Mouse (Mus musculus) urinary bladder, postnatal 14 days (tissue): ENCODE measurements around the gene Il5.
A peak's percentile ranks its signal among the peaks of the same experiment; 100 is the strongest.
"Not testable (repeated sequence)": the region's sequence is repeated elsewhere in the genome, so short reads cannot be mapped to it uniquely, and the experiment has no call there.

Experiments
- DNase-seq: peaks from one replicate; pipeline ENCODE4 v3.0.0; 2021; ENCODE audit warnings: low spot score

Gene Il5

DNA sequence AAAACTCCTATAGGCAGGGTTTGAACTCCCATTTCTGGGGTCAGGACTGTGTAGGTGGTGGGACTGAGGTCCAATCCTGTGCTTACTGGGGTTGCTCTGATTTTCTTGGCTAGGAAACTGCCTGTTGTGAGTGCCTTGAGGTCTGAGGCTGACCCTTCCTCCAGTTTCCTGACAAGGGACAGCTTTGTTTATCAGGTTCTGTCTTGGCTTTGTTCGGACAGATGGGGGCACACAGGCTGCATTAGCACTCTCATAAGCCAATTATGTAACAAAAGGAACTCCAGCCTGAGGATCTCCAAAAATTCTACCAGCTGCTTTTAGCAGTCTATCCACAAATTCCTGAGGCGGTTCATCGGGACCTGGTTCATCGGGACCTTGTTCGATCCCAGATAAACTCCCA, 21.8 kb downstream of the Il5 start:
- DNase-seq, result no peak

DNA sequence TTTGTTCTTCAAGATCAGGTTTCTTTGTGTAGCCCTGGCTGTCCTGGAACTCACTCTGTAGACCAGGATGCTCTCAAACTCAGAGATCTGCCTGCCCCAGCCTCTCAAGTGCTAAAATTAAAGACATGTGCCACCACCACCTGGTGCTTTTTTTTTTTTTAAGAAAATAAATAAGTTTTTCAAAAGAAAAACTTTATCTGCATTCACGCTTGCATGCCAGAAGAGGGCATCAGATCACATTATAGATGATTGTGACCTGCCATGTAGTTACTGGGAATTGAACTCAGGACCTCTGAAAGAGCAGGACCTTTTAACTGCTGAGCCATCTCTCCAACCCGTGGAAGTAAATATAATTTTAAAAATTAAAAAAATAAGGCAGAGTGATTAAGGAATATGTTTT, 24.7 kb downstream of the Il5 start:
- no peak for DNase-seq

DNA sequence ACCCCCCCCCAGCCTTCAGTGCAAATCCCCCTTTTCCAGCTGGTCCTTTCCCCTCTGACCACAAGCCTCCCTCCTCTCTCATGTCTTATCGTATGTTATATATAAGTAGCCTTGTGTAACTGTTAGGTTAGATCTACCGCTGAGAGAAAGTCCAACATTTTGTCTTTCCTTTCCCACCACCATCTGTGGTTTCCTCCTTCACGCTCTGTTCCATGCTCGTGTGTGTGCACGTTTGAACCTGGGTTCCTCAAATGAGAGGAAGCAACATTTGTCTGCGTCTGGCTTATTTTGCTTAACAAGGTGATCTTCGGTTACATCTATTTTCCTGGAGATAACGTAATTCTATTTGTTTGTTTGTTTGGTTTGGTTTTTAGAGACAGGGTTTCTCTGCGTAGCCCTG, 27.4 kb downstream of the Il5 start:
- DNase-seq, result no peak

DNA sequence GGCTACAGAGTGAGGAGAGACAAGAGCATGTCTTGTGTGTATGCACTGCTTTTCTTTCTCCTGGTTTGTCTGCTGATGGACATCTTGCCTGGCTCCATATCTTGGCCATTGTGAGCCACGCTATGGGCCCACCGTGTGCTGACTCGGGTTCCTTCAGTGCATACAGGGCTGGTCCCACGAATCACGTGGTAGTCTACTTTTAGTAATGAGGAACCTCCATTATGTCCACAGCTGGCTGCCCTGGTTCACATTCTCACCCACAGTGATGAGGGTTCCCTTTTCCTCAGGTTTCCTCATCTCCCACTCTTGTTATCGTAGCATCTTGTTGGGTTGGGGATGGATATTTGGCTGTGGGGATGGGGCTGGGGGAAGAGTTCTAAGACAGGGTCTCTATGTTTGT, 28.0 kb downstream of the Il5 start:
- no peak for DNase-seq

DNA sequence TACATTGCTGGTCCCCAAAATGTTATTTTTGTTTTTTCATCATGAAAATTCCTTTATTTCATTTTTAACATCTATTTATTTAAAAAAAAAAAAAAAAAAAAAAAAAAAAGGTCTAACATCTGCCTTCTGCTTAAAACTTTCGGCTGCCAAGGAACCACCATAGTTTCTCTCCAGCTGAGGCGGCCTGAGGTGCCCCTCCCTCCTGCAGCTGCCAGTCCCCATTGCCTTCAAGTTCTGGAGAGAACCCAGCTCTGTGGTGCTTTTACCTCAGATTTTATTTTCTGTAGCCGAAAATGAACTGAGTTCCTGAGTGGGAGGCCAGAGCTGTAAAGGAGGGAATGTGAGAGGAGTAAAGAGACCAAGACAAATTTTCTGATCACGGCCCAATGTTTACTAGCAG, 28.7 kb downstream of the Il5 start:
- no peak for DNase-seq

DNA sequence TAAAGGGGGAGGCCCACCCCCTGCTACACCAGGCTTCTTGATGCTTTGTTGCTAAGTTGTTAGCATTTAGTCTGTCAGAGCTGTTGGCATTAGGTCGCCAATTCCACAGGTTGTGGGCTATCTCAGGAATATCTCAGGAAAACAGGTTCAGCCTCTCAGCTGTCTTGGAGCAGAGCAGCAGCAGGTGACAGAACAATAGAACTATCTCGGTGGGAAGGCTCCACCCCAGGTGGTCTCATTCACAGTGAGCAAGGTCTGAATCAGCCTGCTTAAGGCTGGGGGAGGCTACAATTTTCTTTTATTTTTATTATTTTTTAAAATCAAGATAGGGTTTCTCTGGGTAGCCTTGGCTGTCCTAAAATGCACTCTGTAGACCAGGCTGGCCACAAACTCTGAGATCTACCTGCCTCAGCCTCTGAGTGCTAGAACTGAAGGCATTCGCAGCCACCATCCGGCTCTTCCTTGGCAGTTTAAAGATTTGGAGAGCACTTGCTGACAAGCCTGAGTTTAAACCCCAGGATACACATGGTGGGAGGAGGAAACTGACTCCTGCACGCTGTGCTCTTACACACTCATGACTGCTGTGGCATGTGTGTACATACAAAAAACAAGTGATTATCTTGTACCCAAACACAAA, 29.2 kb downstream of the Il5 start:
- DNase-seq, result no peak

DNA sequence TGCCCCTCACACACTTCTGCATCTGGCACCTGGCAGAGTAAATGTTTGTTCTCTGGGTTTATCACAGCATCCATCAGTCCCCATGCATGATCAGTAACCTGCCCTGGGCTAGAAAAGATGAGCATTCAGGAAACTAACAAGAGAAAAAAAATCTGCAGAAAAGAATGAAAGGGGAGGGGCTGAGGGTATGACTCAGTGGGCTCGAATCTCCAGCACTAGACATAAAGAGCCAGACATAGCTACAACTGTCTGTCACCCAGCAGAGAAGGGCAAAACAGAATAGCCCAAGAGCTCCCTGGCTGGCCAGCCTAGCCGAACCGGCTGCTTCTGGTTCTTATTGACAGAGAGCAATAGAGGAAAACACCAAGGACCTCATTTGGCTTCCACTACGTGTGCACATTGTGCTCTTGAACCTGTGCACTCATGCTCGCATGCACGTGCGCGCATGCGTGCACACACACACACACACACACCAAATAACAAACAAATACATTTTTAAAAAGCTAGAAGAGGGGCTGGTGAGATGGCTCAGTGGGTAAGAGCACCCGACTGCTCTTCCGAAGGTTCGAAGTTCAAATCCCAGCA, 34.5 kb downstream of the Il5 start:
- DNase-seq, result no peak

DNA sequence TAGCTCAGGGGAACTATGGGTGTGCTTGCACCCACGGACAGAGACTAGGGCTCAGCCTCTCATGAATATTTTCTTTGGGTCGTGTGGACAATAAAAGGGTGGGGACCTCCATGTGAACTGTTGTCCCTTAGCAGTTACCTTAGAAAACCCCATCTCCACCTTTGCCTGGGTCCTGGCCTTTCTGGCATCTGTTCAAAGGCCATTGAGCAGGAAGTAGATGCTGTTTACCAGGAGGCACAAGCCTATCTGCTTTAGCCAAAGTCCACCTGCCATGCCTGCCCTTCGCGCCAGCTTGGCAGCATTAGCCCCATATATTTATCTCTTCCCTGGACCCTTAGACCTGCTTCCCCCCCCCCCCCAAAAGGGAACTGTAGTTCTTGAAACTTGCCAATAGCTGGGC, 37.0 kb downstream of the Il5 start:
- DNase-seq, result no peak

DNA sequence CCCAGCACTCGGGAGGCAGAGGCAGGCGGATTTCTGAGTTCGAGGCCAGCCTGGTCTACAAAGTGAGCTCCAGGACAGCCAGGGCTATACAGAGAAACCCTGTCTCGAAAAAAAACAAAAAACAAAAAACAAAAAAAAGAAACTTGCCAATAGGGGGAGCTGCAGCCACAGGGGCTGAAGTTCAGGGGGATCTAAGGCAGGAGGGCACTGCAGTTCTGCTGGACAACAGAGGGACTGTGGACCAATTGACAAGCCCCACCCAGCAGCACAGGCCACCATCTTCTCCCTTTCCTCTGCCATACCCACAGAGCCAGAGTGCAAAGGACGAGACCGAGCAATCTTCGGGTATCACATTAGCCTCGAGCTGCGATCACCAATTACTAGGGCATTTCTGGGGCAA, 37.4 kb downstream of the Il5 start:
- DNase-seq, result not testable (repeated sequence)

DNA sequence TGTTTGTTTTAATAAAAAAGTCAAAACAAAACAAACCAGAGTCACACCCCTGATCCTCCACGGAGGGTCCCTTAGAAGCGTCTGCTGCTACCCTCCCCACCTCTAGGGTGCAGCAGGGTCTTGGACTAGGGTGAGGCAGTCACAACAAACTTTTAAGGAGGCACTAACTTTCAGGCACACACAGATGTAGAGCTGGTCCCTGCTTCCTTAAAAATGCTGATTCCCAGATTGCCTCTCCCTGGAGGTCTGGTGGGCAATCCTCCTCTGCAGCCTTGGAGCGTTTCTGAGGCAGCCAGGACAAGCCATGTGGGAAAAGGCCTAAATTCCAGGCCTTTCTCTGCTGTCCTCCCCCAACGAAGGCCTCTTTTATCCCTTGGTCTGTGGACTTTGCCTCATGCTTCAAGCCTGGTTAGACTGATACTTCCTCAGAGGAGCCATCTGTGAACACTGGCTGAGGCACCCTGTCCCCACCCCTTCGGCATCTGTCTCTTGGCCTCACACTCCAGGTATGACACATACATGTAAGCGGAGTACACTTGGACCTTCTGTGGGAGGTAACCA, 38.3 kb downstream of the Il5 start:
- no peak for DNase-seq

DNA sequence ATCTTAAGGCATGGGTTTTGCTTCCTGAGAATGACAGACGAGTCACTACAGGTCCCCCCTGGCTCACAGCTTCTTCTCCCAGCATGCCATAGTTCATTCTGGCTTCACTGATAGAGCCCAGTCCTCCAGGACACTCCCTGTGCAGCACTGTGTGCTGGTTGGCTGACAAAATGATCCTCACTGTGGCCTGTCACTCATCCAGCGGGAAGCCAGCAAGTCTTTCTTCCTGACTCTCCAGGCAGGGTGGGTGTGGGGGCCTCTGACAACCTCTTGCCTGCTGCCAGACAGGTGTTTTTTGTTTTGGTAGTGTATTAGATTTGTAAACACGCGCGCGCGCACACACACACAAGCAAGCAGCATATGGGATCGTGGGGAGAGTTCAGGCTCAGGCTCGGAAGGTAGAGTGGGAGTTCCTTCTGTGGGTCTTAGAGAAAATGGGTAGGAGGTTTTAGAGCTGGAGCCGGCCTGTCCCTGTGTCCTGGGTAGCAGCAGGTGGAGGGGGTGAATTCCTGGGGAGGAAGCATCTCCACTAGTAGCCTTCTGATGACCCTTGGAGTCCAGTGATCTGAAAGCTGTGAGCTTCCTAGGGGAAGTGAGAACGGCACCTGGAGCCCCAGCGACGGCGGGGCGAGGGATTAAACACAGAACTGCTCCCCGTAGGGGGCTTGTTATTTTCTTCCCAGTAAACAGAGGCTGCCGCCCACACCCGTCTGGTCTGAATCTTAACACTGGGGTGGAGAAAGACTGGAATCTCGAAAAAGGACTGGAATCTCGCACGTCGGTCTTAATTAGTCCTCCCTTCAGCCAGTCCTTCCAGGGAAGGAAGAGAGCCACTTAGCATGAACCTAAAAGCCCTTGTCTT, 39.2 kb downstream of the Il5 start:
- no peak for DNase-seq

DNA sequence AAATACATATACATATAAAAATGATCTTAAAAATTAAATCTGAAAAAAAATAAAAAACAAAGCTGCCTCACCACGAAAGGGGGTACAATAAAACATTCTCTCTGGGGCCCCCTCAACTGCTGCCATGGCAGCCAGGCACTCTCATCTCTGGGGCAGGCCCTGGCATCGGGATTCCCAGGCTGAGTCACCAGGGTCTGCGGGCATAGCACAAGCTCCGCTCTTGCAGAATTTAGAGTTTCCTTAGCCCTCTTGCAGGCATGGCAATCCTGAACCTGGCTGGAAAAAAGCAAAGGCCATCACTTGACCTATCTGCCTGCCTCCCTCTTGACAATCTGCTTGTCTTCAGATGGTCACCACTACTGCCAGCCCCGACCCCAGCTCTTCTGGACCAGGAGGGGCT, 40.7 kb downstream of the Il5 start:
- no peak for DNase-seq

DNA sequence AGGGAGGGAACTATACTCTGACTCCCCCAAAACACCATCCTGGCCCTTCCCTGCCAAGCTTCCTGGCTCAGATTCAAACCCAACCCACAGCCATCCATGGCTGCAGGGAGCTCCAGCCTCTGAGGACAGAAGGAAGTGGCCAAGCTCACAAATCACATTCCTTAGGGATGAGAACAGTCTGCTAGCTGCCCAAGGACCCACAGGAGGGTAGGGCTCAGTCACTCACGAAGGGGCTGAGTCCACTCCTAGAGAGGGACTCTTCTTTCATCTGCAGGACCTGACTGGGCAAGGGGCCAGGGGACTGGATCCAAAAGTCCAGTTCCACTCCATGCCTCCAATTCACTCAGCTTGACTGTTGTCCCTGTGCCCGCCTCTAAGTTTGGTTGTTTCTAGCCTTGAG, 41.2 kb downstream of the Il5 start:
- DNase-seq, result peak; percentile 64

DNA sequence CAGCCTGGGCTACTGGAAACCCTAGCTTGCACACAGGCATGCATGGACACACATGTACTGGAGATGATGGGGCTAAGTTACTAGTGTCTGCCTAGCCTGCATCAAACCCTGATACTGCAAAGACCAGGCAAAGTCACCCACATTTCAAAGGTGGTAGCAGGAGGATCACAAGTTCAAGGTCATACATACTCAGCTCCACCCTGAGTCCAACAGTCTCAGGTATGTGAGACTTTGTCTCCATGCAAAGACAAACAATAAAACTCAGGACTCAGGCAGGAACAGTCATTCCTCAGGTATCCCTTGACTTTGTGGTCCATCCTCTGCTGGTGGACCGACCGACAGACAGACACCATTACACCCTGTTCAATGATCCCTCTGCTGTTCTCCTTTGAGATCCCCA, 41.8 kb downstream of the Il5 start:
- no peak for DNase-seq

DNA sequence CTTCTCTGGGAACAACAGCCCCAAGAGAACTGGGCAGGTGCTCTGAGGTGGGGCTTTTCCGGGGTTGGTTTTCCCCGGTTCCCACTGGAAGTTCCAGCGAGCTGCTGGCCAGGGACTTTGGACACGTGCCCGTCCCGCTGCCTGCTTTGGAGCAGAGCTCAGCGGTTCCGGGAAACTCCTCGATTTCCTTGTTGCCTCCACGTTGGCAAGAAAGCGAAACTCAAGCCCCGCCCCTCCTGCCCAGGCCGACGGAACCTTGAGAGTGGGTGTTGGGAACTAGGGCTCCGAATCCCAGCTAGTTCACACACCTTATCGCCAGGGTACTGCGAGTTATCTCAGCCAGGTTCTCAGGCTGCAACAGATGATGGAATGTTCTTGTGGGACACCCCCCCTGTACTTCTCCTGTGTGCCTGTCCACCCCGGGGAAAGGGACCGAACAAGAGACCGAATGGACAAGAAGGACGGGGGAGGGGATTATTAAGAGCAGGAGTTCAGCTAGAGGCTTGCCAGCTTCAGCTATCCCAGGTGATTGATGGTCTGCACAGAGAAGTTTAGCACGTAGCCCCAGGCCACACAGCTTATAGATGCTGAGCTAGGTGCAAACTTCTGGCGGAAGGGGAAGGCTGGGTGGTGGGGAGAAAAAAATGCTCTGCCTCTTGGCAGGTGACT, 42.4 kb downstream of the Il5 start:
- DNase-seq, result peak; percentile 92

DNA sequence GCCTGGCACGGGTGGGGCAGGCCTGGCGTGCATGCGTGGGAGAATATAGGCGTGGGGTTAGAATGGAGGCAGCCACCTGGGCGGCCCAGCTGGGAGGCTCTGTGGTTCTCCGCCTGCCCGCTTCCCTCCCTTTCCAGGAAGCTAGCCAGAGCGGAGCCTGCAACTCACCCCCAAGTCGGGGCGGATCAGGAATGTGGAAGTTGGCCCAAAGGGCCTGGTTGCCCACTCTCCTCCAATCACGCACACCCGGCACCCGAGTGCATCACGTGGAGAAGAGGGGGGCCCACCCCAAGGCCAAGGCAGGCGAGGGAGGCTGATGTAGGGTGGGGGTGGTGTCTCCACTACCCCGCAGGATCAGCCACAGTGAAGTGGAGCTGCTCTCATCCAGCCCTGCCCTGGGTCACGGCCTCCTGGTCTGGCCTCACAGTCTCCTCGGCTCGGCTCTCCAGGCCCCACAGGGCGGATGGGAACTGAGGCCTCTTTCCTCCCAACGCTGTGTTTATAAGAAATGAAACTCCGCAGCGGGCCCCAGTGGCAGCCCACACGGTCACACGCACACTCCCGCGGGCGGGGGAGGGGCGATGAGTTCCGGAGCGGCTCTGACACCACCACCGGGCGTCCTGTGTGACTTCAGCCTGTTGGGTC, 43.0 kb downstream of the Il5 start:
- peak; percentile 89 for DNase-seq

DNA sequence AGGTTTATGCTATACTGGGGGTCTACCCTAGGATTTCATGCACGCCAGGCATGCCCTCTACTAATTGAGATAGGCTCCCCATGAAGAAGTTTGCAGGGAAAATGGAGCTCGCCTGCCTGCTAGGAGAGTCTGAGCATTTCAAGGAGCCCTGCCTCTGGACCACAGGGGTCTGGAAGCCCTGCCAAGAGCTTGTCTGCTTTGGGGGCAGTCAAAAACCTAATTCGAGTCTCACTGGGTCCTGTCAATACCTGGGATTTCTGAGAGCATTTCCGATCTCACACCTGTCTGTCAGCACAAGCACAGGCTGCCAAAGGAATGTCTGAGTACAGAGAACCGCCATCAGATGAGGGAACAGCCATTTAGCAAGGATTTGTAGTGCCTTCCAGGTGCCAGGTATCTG, 44.0 kb downstream of the Il5 start:
- DNase-seq, result no peak

DNA sequence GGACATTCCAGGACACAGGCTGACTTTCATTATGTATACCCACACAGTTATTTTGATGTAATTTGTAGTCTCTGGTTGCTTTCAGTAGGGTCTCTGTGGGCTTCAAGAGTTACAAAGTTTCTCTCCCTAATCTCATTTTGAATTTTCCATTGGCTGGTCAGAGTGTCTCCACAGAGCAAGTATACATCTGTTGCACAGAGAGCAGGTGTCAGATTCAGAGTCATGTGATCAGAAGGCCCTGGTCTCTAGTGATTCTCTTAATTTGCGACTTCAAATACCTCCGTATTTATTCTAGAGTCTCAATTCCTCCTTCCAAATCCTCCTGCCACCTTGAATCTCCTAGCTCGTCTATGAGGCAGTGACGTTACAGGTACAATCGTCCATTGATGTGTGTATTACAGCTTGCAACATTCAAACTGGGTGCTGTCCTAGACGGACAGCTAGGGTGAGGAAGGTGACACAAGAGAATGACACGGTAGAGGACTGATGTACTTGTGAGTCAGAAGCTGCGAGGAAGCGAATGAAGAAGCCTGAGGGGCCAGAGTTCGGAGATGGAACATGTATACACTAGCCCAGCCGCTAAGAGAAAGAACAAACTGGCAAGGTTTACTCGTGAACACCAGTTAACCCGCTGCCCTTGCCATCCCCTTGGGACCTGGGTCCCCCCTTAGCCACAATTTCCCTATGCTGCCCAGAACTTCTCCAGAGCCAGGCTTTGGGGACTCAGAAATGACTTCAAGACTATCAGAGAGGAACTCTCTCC, 48.0 kb downstream of the Il5 start:
- DNase-seq, result no peak

DNA sequence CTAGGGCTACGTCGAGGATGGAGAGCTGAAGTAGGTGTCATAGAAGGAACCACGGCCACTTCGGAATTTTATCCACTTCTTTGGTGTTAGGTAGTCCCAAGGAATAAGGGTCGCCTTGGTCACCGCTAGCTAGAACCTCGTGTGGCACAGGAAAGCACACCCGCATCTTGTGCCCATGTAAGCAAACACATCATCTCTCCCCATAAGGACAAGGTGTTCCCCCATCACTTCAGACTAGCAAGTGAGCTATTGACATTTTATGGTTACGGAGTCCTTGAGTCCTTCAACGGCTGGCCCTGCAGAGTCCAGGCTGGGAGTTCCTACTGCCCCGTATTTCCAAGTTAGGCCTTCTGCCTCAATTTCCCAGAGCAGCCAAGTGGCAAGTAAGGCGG, 48.6 kb downstream of the Il5 start:
- no peak for DNase-seq

DNA sequence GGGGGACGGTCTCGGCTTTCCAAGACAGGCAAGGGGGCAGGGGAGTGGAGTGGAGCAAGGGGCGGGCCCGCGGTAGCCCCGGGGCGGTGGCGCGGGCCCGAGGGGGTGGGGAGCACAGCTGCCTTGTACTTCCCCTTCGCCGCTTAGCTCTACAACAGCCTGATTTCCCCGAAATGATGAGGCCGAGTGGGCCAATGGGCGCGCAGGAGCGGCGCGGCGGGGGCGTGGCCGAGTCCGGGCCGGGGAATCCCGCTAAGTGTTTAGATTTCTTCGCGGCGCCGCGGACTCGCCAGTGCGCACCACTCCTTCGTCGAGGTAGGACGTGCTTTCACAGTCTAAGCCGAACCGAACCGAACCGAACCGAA, 49.1 kb downstream of the Il5 start, which contains the start of gene Irf1:
Gene Irf1 (plus strand): TSS at position 255 of the 365 bp plus-strand sequence.
- DNase-seq, result peak; percentile 94

DNA sequence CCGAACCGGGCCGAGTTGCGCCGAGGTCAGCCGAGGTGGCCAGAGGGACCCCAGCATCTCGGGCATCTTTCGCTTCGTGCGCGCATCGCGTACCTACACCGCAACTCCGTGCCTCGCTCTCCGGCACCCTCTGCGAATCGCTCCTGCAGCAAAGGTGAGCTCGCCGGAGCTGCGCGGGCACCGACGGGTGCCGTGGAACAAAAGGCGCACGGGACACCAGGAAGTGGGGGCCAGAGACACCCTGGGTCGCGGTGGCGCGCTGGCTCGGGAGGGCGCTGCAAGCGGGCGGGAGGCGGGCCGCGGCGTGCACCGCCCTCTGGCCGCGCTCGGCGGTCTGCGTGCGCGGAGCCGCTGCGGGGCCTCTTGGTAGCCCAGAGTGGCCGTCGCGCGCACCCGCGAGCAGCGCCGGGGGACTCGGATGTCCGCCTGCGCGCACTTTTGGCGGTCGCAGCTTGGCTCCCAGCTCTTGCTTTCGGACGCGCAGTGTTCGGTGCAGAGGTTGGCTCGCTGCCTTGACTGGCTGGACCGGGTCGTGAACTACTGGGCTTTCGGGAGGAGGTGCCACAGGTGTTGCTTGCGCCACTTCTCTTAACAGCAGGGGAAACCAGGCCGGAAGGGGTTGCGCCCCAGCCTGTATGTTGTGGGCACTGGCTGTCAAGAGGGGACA, 49.7 kb downstream of the Il5 start:
- peak; percentile 76 for DNase-seq
